In genomic region chr1:72867346-72867745, GRCm38 (mm10) we compare ENCODE assay signal across 21 mouse cellular contexts. TPM values are rescaled to one million over a fixed set of nuclear protein-coding genes. Genes with fewer than 3 reads are reported as not detected.
A peak's percentile ranks its signal among the peaks of the same experiment; 100 is the strongest.
DNase-seq lines count a peak whose midpoint lies in the region; ATAC-seq lines count a peak whose summit lies in the region.
"Had no signal": no experiment of that assay in that cellular context is flagged by ENCODE, and none has a peak within 500 bp of the region (broad histone marks: within the 10 kb centered on the region; RNA-seq: fewer than 3 reads in every experiment).

No protein-coding gene starts in this region.

- H3K27ac ChIP-seq in forebrain, embryonic 10.5 days = peak overlapping the region; percentile 21; the same call in 1 of the 2 replicates
- H3K27ac ChIP-seq in forebrain, embryonic 15.5 days (replicated peaks) = no peak overlapping the region
- H3K27ac ChIP-seq in hindbrain, embryonic 10.5 days = peak overlapping the region; percentile 35; the same call in 1 of the 2 replicates
- H3K27ac ChIP-seq in hindbrain, embryonic 14.5 days = no peak overlapping the region
- no peak overlapping the region for H3K27ac ChIP-seq in neural tube, embryonic 12.5 days
- H3K27ac ChIP-seq: embryonic facial prominence, embryonic 15.5 days; heart, embryonic 15.5 days; left cerebral cortex, adult 2 months; limb, embryonic 13.5 days; liver, embryonic 15.5 days; stomach, embryonic 15.5 days had no signal

- H3K9me3 ChIP-seq in forebrain, embryonic 10.5 days = no peaks in the 10 kb centered on the region
- H3K9me3 ChIP-seq in forebrain, embryonic 15.5 days = no peaks in the 10 kb centered on the region
- no peaks in the 10 kb centered on the region for H3K9me3 ChIP-seq in hindbrain, embryonic 10.5 days
- no peaks in the 10 kb centered on the region for H3K9me3 ChIP-seq in hindbrain, embryonic 14.5 days (ENCODE audit: control insufficient read depth, low read length)
- no peaks in the 10 kb centered on the region for H3K9me3 ChIP-seq in neural tube, embryonic 12.5 days
- H3K9me3 ChIP-seq: embryonic facial prominence, embryonic 15.5 days; heart, embryonic 15.5 days; limb, embryonic 13.5 days; liver, embryonic 15.5 days; megakaryocyte, embryonic 14.5 days; stomach, embryonic 15.5 days had no signal

- DNase-seq in forebrain, embryonic 10.5 days (ENCODE audit: extremely low spot score, low spot score) = no peak
- no peak for DNase-seq in hindbrain, embryonic 10.5 days (ENCODE audit: low spot score)
- no peak for DNase-seq in hindbrain, embryonic 14.5 days (ENCODE audit: low spot score)
- no peak for DNase-seq in neural tube, embryonic 10.5 days (ENCODE audit: extremely low spot score, low spot score)
- DNase-seq in skeletal muscle tissue, adult 2 months (ENCODE audit: low read depth, low spot score) = peak; percentile 59
- no peak for DNase-seq in spleen, postnatal 4 days (ENCODE audit: low spot score in 2 of 2)
- DNase-seq: cerebellum, adult 11-12 months; gastrocnemius, postnatal 14 days; lung, postnatal 10 days; thymus, postnatal 14 days had no signal

- H3K27me3 ChIP-seq in forebrain, embryonic 10.5 days (ENCODE audit: poor library complexity, severe bottlenecking) = peaks cover 6% of the 10 kb centered on the region; the same call in 1 of the 2 replicates
- H3K27me3 ChIP-seq in forebrain, embryonic 15.5 days = no peaks in the 10 kb centered on the region
- H3K27me3 ChIP-seq in hindbrain, embryonic 10.5 days (ENCODE audit: insufficient read depth, poor library complexity, severe bottlenecking) = peaks cover 13% of the 10 kb centered on the region; the same call in 1 of the 2 replicates
- H3K27me3 ChIP-seq in hindbrain, embryonic 14.5 days (ENCODE audit: control insufficient read depth, insufficient read depth, low read length) = no peaks in the 10 kb centered on the region
- no peaks in the 10 kb centered on the region for H3K27me3 ChIP-seq in neural tube, embryonic 12.5 days (replicated peaks)
- H3K27me3 ChIP-seq: embryonic facial prominence, embryonic 15.5 days; heart, embryonic 15.5 days; stomach, embryonic 15.5 days had no signal

- peaks cover 40% of the 10 kb centered on the region for H3K36me3 ChIP-seq in forebrain, embryonic 10.5 days (replicated peaks)
- H3K36me3 ChIP-seq in forebrain, embryonic 15.5 days = no peaks in the 10 kb centered on the region
- H3K36me3 ChIP-seq in hindbrain, embryonic 10.5 days = peaks cover 24% of the 10 kb centered on the region
- no peaks in the 10 kb centered on the region for H3K36me3 ChIP-seq in hindbrain, embryonic 14.5 days (replicated peaks; ENCODE audit: control insufficient read depth, insufficient read depth)
- H3K36me3 ChIP-seq in neural tube, embryonic 12.5 days = peaks cover 17% of the 10 kb centered on the region; the same call in 1 of the 2 replicates
- H3K36me3 ChIP-seq: liver, embryonic 15.5 days; stomach, embryonic 15.5 days had no signal

- H3K4me1 ChIP-seq in forebrain, embryonic 10.5 days = peaks cover 64% of the 10 kb centered on the region
- H3K4me1 ChIP-seq in forebrain, embryonic 15.5 days = peaks cover 33% of the 10 kb centered on the region
- peaks cover 72% of the 10 kb centered on the region for H3K4me1 ChIP-seq in hindbrain, embryonic 10.5 days (replicated peaks)
- H3K4me1 ChIP-seq in hindbrain, embryonic 14.5 days (replicated peaks; ENCODE audit: control insufficient read depth, insufficient read depth, low read length) = peaks cover 16% of the 10 kb centered on the region
- H3K4me1 ChIP-seq in neural tube, embryonic 12.5 days = peaks cover 37% of the 10 kb centered on the region

- ATAC-seq in forebrain, embryonic 15.5 days (replicated peaks) = no peak
- no peak for ATAC-seq in hindbrain, embryonic 14.5 days (ENCODE audit: low FRiP score)
- no peak for ATAC-seq in neural tube, embryonic 12.5 days (ENCODE audit: low FRiP score, low read depth)
- ATAC-seq: forebrain, embryonic 16.5 days; hindbrain, postnatal 0 days had no signal

- H3K4me3 ChIP-seq in forebrain, embryonic 10.5 days = no peak overlapping the region
- H3K4me3 ChIP-seq in forebrain, embryonic 15.5 days = no peak overlapping the region
- no peak overlapping the region for H3K4me3 ChIP-seq in hindbrain, embryonic 10.5 days
- H3K4me3 ChIP-seq in hindbrain, embryonic 14.5 days (replicated peaks; ENCODE audit: low read length) = no peak overlapping the region
- H3K4me3 ChIP-seq in neural tube, embryonic 12.5 days = no peak overlapping the region
- H3K4me3 ChIP-seq: embryonic facial prominence, embryonic 15.5 days; heart, embryonic 15.5 days; left cerebral cortex, adult 2 months; limb, embryonic 13.5 days; liver, embryonic 15.5 days; megakaryocyte, embryonic 14.5 days; stomach, embryonic 15.5 days had no signal

- H3K4me2 ChIP-seq in forebrain, embryonic 15.5 days (replicated peaks) = no peak overlapping the region
- no peak overlapping the region for H3K4me2 ChIP-seq in hindbrain, embryonic 14.5 days (replicated peaks)
- H3K4me2 ChIP-seq in neural tube, embryonic 12.5 days (replicated peaks) = peak overlapping the region; percentile 20; the same call in 1 of the 2 replicates
- H3K4me2 ChIP-seq: embryonic facial prominence, embryonic 15.5 days; heart, embryonic 15.5 days; limb, embryonic 13.5 days; liver, embryonic 15.5 days; stomach, embryonic 15.5 days had no signal

- 34% methylated on average over 1 of the region's 1 CpGs for WGBS in forebrain, embryonic 10.5 days
- 23% methylated on average over 1 of the region's 1 CpGs for WGBS in forebrain, embryonic 15.5 days
- 56% methylated on average over 1 of the region's 1 CpGs for WGBS in hindbrain, embryonic 10.5 days
- 43% methylated on average over 1 of the region's 1 CpGs for WGBS in hindbrain, embryonic 14.5 days
- 37% methylated on average over 1 of the region's 1 CpGs for WGBS in neural tube, embryonic 12.5 days

- H3K9ac ChIP-seq in forebrain, embryonic 15.5 days (replicated peaks) = no peak overlapping the region
- no peak overlapping the region for H3K9ac ChIP-seq in hindbrain, embryonic 14.5 days
- H3K9ac ChIP-seq in neural tube, embryonic 12.5 days = no peak overlapping the region
- H3K9ac ChIP-seq: embryonic facial prominence, embryonic 15.5 days; heart, embryonic 15.5 days; limb, embryonic 13.5 days; liver, embryonic 15.5 days; stomach, embryonic 15.5 days had no signal

RNA-seq across cellular contexts. Expression of gene Igfbp5, which starts 7.3 kb away (rescaled TPM):
- polyA plus RNA-seq in forebrain, embryonic 10.5 days (2016; fragmentation: Nextera tagmentation; extraction: Ambion mirVana) = 45.9 and 51.3 TPM in 2 replicates
- 22.0 and 24.4 TPM in 2 replicates for polyA plus RNA-seq in forebrain, embryonic 15.5 days (2015; fragmentation: Nextera tagmentation; extraction: Ambion mirVana)
- 35.4 and 40.7 TPM in 2 replicates for polyA plus RNA-seq in hindbrain, embryonic 10.5 days (2016; fragmentation: Nextera tagmentation; extraction: Ambion mirVana)
- 47.5 and 54.4 TPM in 2 replicates for polyA plus RNA-seq in hindbrain, embryonic 14.5 days (2014; fragmentation: Nextera tagmentation; extraction: Ambion mirVana)
- 128 and 150 TPM in 2 replicates for polyA plus RNA-seq in neural tube, embryonic 12.5 days (2016; fragmentation: Nextera tagmentation; extraction: Ambion mirVana)

RNA-seq across cellular contexts. Expression of gene Igfbp2, which starts 43.0 kb away (rescaled TPM):
- polyA plus RNA-seq in forebrain, embryonic 10.5 days (2016; fragmentation: Nextera tagmentation; extraction: Ambion mirVana) = 742 and 777 TPM in 2 replicates
- 336 and 343 TPM in 2 replicates for polyA plus RNA-seq in forebrain, embryonic 15.5 days (2015; fragmentation: Nextera tagmentation; extraction: Ambion mirVana)
- polyA plus RNA-seq in hindbrain, embryonic 10.5 days (2016; fragmentation: Nextera tagmentation; extraction: Ambion mirVana) = 493 and 750 TPM in 2 replicates
- polyA plus RNA-seq in hindbrain, embryonic 14.5 days (2014; fragmentation: Nextera tagmentation; extraction: Ambion mirVana) = 443 and 473 TPM in 2 replicates
- 410 and 431 TPM in 2 replicates for polyA plus RNA-seq in neural tube, embryonic 12.5 days (2016; fragmentation: Nextera tagmentation; extraction: Ambion mirVana)

Comparison
In these comparisons a context has a peak if more than half of its experiments do, and no peak if none do; other contexts are left out.
1. H3K27ac ChIP-seq: peak in forebrain, embryonic 10.5 days (single experiment) and hindbrain, embryonic 10.5 days (single experiment); none in forebrain, embryonic 15.5 days (single experiment), hindbrain, embryonic 14.5 days (single experiment) and neural tube, embryonic 12.5 days (single experiment).